Mouse (Mus musculus) neural tube, embryonic 13.5 days (tissue): ENCODE measurements around the gene Stard10. TPM values are rescaled to one million over a fixed set of nuclear protein-coding genes. Genes with fewer than 3 reads are reported as not detected.

Source experiments
- ATAC-seq: fragments of 200-750 bp; cut with Nextera tagmentation; 2 replicates; pipeline ENCODE4 v1.8.0; 2017; ENCODE audit warnings: low read depth, mild to moderate bottlenecking, moderate TSS enrichment, moderate library complexity
- H3K27ac ChIP-seq: fragments of 300-500 bp; sonication (generic); replicated peaks from 2 replicates; pipeline ENCODE4 v1.5.1; 2015; ENCODE audit warnings: moderate library complexity, mild to moderate bottlenecking, inconsistent platforms
- H3K27me3 ChIP-seq: fragments of 300-500 bp; sonication (generic); 2 replicates; pipeline ENCODE4 v1.6.1; 2015; ENCODE audit warnings: mild to moderate bottlenecking, inconsistent platforms
- H3K36me3 ChIP-seq: fragments of 300-500 bp; sonication (generic); 2 replicates; pipeline ENCODE4 v1.6.1; 2015; ENCODE audit warnings: mild to moderate bottlenecking, inconsistent platforms
- H3K4me1 ChIP-seq: fragments of 300-500 bp; sonication (generic); replicated peaks from 2 replicates; pipeline ENCODE4 v1.6.1; 2015; ENCODE audit warnings: inconsistent platforms
- H3K4me2 ChIP-seq: fragments of 300-500 bp; sonication (generic); 2 replicates; pipeline ENCODE4 v1.6.1; 2015; ENCODE audit warnings: inconsistent platforms, mild to moderate bottlenecking, moderate library complexity
- H3K4me3 ChIP-seq: fragments of 300-500 bp; sonication (generic); 2 replicates; pipeline ENCODE4 v1.5.1; 2015; ENCODE audit warnings: mild to moderate bottlenecking, inconsistent platforms
- H3K9ac ChIP-seq: fragments of 300-500 bp; sonication (generic); 2 replicates; pipeline ENCODE4 v1.6.1; 2015; ENCODE audit warnings: moderate library complexity, mild to moderate bottlenecking, inconsistent platforms
- H3K9me3 ChIP-seq: fragments of 300-500 bp; sonication (generic); 2 replicates; pipeline ENCODE4 v1.6.1; 2016; ENCODE audit warnings: inconsistent platforms
- WGBS: fragments of 180-500 bp; shearing (Covaris S2); methylation state at CpG from one replicate; pipeline ENCODE4 v1.1.7; 2015; 5-methylcytosine and 5-hydroxymethylcytosine counted together
- polyA plus RNA-seq: library from polyadenylated mRNA; unstranded; fragments of >200 nt; fragmentation: Nextera tagmentation; extraction: Ambion mirVana; gene quantifications from 2 replicates; pipeline ENCODE4 v1.2.1, GENCODE M21; 2015

Stard10 gene
- polyA plus RNA-seq, 1 experiment from 2014 or later = 9.2 TPM

GRCm38 (mm10) chr7:101361767-101362166 lies 44.9 kb downstream of the Stard10 start:
- ATAC-seq = no peak
- H3K27me3 ChIP-seq = no peaks in the 10 kb centered on the region
- 62% methylated on average over 4 of the region's 4 CpGs for WGBS
- H3K27ac ChIP-seq = no peak overlapping the region
- no peaks in the 10 kb centered on the region for H3K4me1 ChIP-seq
- no peak overlapping the region for H3K9ac ChIP-seq
- no peaks in the 10 kb centered on the region for H3K9me3 ChIP-seq
- no peak overlapping the region for H3K4me2 ChIP-seq
- H3K36me3 ChIP-seq = no peaks in the 10 kb centered on the region
- H3K4me3 ChIP-seq = no peak overlapping the region

- Histone ChIP-seq H3K27ac (no peak overlapping the region), H3K4me1 (no peaks in the 10 kb centered on the region), H3K27me3 (no peaks in the 10 kb centered on the region), H3K9ac (no peak overlapping the region), H3K9me3 (no peaks in the 10 kb centered on the region), H3K36me3 (no peaks in the 10 kb centered on the region), H3K4me3 (no peak overlapping the region), H3K4me2 (no peak overlapping the region)
- WGBS = 76% methylated on average over 5 of the region's 5 CpGs
- ATAC-seq = no peak
Observed at GRCm38 (mm10) chr7:101362791-101363191, 45.9 kb downstream of the Stard10 start.

- Histone ChIP-seq H3K4me2 (no peak overlapping the region), H3K27me3 (no peaks in the 10 kb centered on the region), H3K9ac (no peak overlapping the region), H3K4me1 (no peaks in the 10 kb centered on the region), H3K36me3 (no peaks in the 10 kb centered on the region), H3K9me3 (no peaks in the 10 kb centered on the region), H3K4me3 (no peak overlapping the region), H3K27ac (no peak overlapping the region)
- no peak for ATAC-seq
- WGBS = 85% methylated on average over 5 of the region's 5 CpGs
Observed at GRCm38 (mm10) chr7:101363914-101364313, 47.0 kb downstream of the Stard10 start.

- no peaks in the 10 kb centered on the region for H3K9me3 ChIP-seq
- no peaks in the 10 kb centered on the region for H3K4me1 ChIP-seq
- no peak overlapping the region for H3K27ac ChIP-seq
- H3K9ac ChIP-seq = no peak overlapping the region
- H3K4me3 ChIP-seq = no peak overlapping the region
- WGBS = 56% methylated on average over 11 of the region's 11 CpGs
- no peaks in the 10 kb centered on the region for H3K36me3 ChIP-seq
- H3K27me3 ChIP-seq = no peaks in the 10 kb centered on the region
- H3K4me2 ChIP-seq = no peak overlapping the region
- ATAC-seq = no peak
Observed at GRCm38 (mm10) chr7:101367901-101368852, 51.3 kb downstream of the Stard10 start.

- Histone ChIP-seq H3K4me2 (no peak overlapping the region), H3K4me1 (no peaks in the 10 kb centered on the region), H3K27ac (no peak overlapping the region), H3K27me3 (no peaks in the 10 kb centered on the region), H3K4me3 (no peak overlapping the region), H3K9me3 (no peaks in the 10 kb centered on the region), H3K9ac (no peak overlapping the region), H3K36me3 (no peaks in the 10 kb centered on the region)
- 80% methylated on average over 7 of the region's 7 CpGs for WGBS
- no peak for ATAC-seq
Observed at GRCm38 (mm10) chr7:101369666-101370065, 52.8 kb downstream of the Stard10 start.

- Histone ChIP-seq H3K27me3 (no peaks in the 10 kb centered on the region), H3K36me3 (no peaks in the 10 kb centered on the region), H3K4me2 (no peak overlapping the region), H3K9ac (0 out of 2 replicates have a peak overlapping the region, but pooled peaks have one; percentile 26), H3K9me3 (no peaks in the 10 kb centered on the region), H3K4me1 (peaks cover 13% of the 10 kb centered on the region; the same call in 1 of the 2 replicates), H3K4me3 (no peak overlapping the region), H3K27ac (no peak overlapping the region)
- no peak for ATAC-seq
- 84% methylated on average over 26 of the region's 26 CpGs for WGBS
Observed at GRCm38 (mm10) chr7:101373082-101373481, 56.2 kb downstream of the Stard10 start.

GRCm38 (mm10) chr7:101374155-101374554 lies 57.3 kb downstream of the Stard10 start:
- Histone ChIP-seq H3K4me2 (no peak overlapping the region), H3K4me1 (peaks cover 16% of the 10 kb centered on the region; the same call in 1 of the 2 replicates), H3K27me3 (no peaks in the 10 kb centered on the region), H3K9ac (peak overlapping the region; percentile 12; the same call in 1 of the 2 replicates), H3K36me3 (no peaks in the 10 kb centered on the region), H3K9me3 (no peaks in the 10 kb centered on the region), H3K4me3 (no peak overlapping the region), H3K27ac (no peak overlapping the region)
- peak; percentile 66; the same call in 1 of the 2 replicates for ATAC-seq

GRCm38 (mm10) chr7:101376701-101377340 lies 59.9 kb downstream of the Stard10 start:
- H3K4me3 ChIP-seq = no peak overlapping the region
- no peaks in the 10 kb centered on the region for H3K9me3 ChIP-seq
- H3K9ac ChIP-seq = no peak overlapping the region
- H3K27ac ChIP-seq = no peak overlapping the region
- no peaks in the 10 kb centered on the region for H3K27me3 ChIP-seq
- peaks cover 16% of the 10 kb centered on the region; the same call in 1 of the 2 replicates for H3K4me1 ChIP-seq
- WGBS = 48% methylated on average over 10 of the region's 10 CpGs
- H3K4me2 ChIP-seq = no peak overlapping the region
- no peak; the same call in 1 of the 2 replicates for ATAC-seq
- H3K36me3 ChIP-seq = no peaks in the 10 kb centered on the region

GRCm38 (mm10) chr7:101377741-101378262 lies 60.9 kb downstream of the Stard10 start:
- no peak for ATAC-seq
- Histone ChIP-seq H3K9ac (peak overlapping the region; percentile 23; the same call in 1 of the 2 replicates), H3K4me2 (no peak overlapping the region), H3K27ac (no peak overlapping the region), H3K4me1 (peaks cover 16% of the 10 kb centered on the region; the same call in 1 of the 2 replicates), H3K9me3 (no peaks in the 10 kb centered on the region), H3K36me3 (no peaks in the 10 kb centered on the region), H3K27me3 (no peaks in the 10 kb centered on the region), H3K4me3 (no peak overlapping the region)
- WGBS = 28% methylated on average over 6 of the region's 7 CpGs

GRCm38 (mm10) chr7:101378285-101378684 lies 61.4 kb downstream of the Stard10 start:
- peak overlapping the region; percentile 21; the same call in 1 of the 2 replicates for H3K4me2 ChIP-seq
- ATAC-seq = no peak
- 74% methylated on average over 3 of the region's 3 CpGs for WGBS

GRCm38 (mm10) chr7:101378796-101379465 lies 62.0 kb downstream of the Stard10 start:
- Histone ChIP-seq H3K4me1 (peaks cover 16% of the 10 kb centered on the region; the same call in 1 of the 2 replicates), H3K9me3 (no peaks in the 10 kb centered on the region), H3K27me3 (no peaks in the 10 kb centered on the region), H3K4me3 (no peak overlapping the region), H3K4me2 (no peak overlapping the region), H3K27ac (no peak overlapping the region), H3K9ac (no peak overlapping the region), H3K36me3 (no peaks in the 10 kb centered on the region)
- ATAC-seq = no peak
- 62% methylated on average over 5 of the region's 5 CpGs for WGBS

More at GRCm38 (mm10) chr7:101378285-101378684, 61.4 kb downstream of the Stard10 start:
- no peaks in the 10 kb centered on the region for H3K9me3 ChIP-seq
- no peaks in the 10 kb centered on the region for H3K27me3 ChIP-seq
- no peaks in the 10 kb centered on the region for H3K36me3 ChIP-seq
- H3K9ac ChIP-seq = peak overlapping the region; percentile 3; the same call in 1 of the 2 replicates
- H3K4me1 ChIP-seq = peaks cover 16% of the 10 kb centered on the region; the same call in 1 of the 2 replicates
- no peak overlapping the region for H3K27ac ChIP-seq
- H3K4me3 ChIP-seq = no peak overlapping the region
